Mouse (Mus musculus) heart, embryonic 10.5 days (tissue): ENCODE measurements around the gene Gm36245. TPM values are rescaled to one million over a fixed set of nuclear protein-coding genes. Genes with fewer than 3 reads are reported as not detected.
"Not testable (repeated sequence)": the region's sequence is repeated elsewhere in the genome, so short reads cannot be mapped to it uniquely, and the experiment has no call there.

Experiments
- DNase-seq: peaks from one replicate; pipeline ENCODE4 v3.0.0-alpha.2; 2017; ENCODE audit warnings: low spot score
- H3K27ac ChIP-seq: fragments of 300-500 bp; sonication (generic); 2 replicates; pipeline ENCODE4 v1.5.1; 2016; ENCODE audit warnings: mild to moderate bottlenecking
- H3K27me3 ChIP-seq: fragments of 300-500 bp; sonication (generic); 2 replicates; pipeline ENCODE4 v1.6.1; 2016; ENCODE audit warnings: mild to moderate bottlenecking; ENCODE audit not compliant: poor library complexity, insufficient read depth, severe bottlenecking
- H3K36me3 ChIP-seq: fragments of 300-500 bp; sonication (generic); 2 replicates; pipeline ENCODE4 v1.6.1; 2016; ENCODE audit warnings: mild to moderate bottlenecking, moderate library complexity
- H3K4me1 ChIP-seq: fragments of 300-500 bp; sonication (generic); 2 replicates; pipeline ENCODE4 v1.6.1; 2016; ENCODE audit warnings: mild to moderate bottlenecking
- H3K4me3 ChIP-seq: fragments of 300-500 bp; sonication (generic); 2 replicates; pipeline ENCODE4 v1.5.1; 2016; ENCODE audit warnings: mild to moderate bottlenecking, moderate library complexity
- H3K9me3 ChIP-seq: fragments of 300-500 bp; sonication (generic); 2 replicates; pipeline ENCODE4 v1.6.1; 2016; ENCODE audit warnings: mild to moderate bottlenecking, moderate library complexity
- WGBS: fragments of 180-500 bp; shearing (Covaris S2); methylation state at CpG from one replicate; pipeline ENCODE4 v1.1.7; 2016; 5-methylcytosine and 5-hydroxymethylcytosine counted together
- polyA plus RNA-seq: library from polyadenylated mRNA; unstranded; fragments of >200 nt; fragmentation: Nextera tagmentation; extraction: Ambion mirVana; gene quantifications from 2 replicates; pipeline ENCODE4 v1.2.1, GENCODE M21; 2016

Gm36245 gene
- polyA plus RNA-seq, 1 experiment from 2014 or later, result not detected

GRCm38 (mm10) chr15:77626471-77626870 is 27.4 kb downstream of the Gm36245 start:
- not testable (repeated sequence) for H3K4me1 ChIP-seq, H3K27ac ChIP-seq, H3K9me3 ChIP-seq, H3K4me3 ChIP-seq, H3K27me3 ChIP-seq, H3K36me3 ChIP-seq
- peak; percentile 31 for DNase-seq
- WGBS, result 64% methylated on average over 4 of the region's 4 CpGs

- not testable (repeated sequence) for H3K4me3 ChIP-seq, H3K4me1 ChIP-seq, H3K27me3 ChIP-seq, H3K27ac ChIP-seq, H3K9me3 ChIP-seq, H3K36me3 ChIP-seq
- WGBS, result 52% methylated on average over 9 of the region's 9 CpGs
- DNase-seq, result peak; percentile 65
Observed at GRCm38 (mm10) chr15:77628647-77629046, 29.6 kb downstream of the Gm36245 start.

GRCm38 (mm10) chr15:77629822-77630221 is 30.8 kb downstream of the Gm36245 start:
- H3K9me3 ChIP-seq, H3K36me3 ChIP-seq, H3K27ac ChIP-seq, H3K4me3 ChIP-seq, DNase-seq, H3K4me1 ChIP-seq, H3K27me3 ChIP-seq: not testable (repeated sequence)
- WGBS, result 70% methylated on average over 3 of the region's 3 CpGs

GRCm38 (mm10) chr15:77643176-77643575 is 44.1 kb downstream of the Gm36245 start, which contains the start of gene Apol11b:
Gene Apol11b, minus strand, starts transcription at chr15:77643286.
- not testable (repeated sequence) for H3K27me3 ChIP-seq, H3K9me3 ChIP-seq, DNase-seq, H3K4me1 ChIP-seq, H3K4me3 ChIP-seq, H3K27ac ChIP-seq, H3K36me3 ChIP-seq
- WGBS, result 61% methylated on average over 2 of the region's 2 CpGs

GRCm38 (mm10) chr15:77651143-77651542 is 52.1 kb downstream of the Gm36245 start:
- not testable (repeated sequence) for H3K9me3 ChIP-seq

More at GRCm38 (mm10) chr15:77651143-77651542, 52.1 kb downstream of the Gm36245 start:
- H3K4me3 ChIP-seq, H3K36me3 ChIP-seq, H3K27ac ChIP-seq, DNase-seq, H3K4me1 ChIP-seq, H3K27me3 ChIP-seq: not testable (repeated sequence)

Other genes starting within 250 kb of the Gm36245 start
- gene Apol7a, start 200.1 kb upstream of the Gm36245 start, polyA plus RNA-seq, result 0.34 TPM in 1 of 2 replicates, not detected in the other
- gene Apol9a, start 188.1 kb upstream of the Gm36245 start, polyA plus RNA-seq, result 0.57 TPM in 1 of 2 replicates, not detected in the other
- gene Apol7b, start 151.8 kb upstream of the Gm36245 start, polyA plus RNA-seq, result not detected in 2 replicates
- not detected in 2 replicates for gene Apol10a, start 122.2 kb upstream of the Gm36245 start, polyA plus RNA-seq
- gene Apol11a, start 91.0 kb upstream of the Gm36245 start, polyA plus RNA-seq, result not detected in 2 replicates
- not detected in 2 replicates for gene Apol7c, start 65.9 kb upstream of the Gm36245 start, polyA plus RNA-seq
- not detected in 2 replicates for gene 1700025B11Rik, start 37.4 kb upstream of the Gm36245 start, polyA plus RNA-seq
- gene Apol10b, start 3.1 kb upstream of the Gm36245 start, polyA plus RNA-seq, result not detected in 2 replicates
- gene Apol11b, start 44.0 kb downstream of the Gm36245 start, polyA plus RNA-seq, result not detected in 2 replicates
- not detected in 2 replicates for gene Apol7e, start 99.6 kb downstream of the Gm36245 start, polyA plus RNA-seq
- gene Apol9b, start 129.8 kb downstream of the Gm36245 start, polyA plus RNA-seq, result not detected in 2 replicates
- 0.16 and 0.52 TPM in 2 replicates for gene Apol8, start 157.7 kb downstream of the Gm36245 start, polyA plus RNA-seq
- gene Myh9, start 242.9 kb downstream of the Gm36245 start, polyA plus RNA-seq, result 34.5 and 37.5 TPM in 2 replicates